Mouse (Mus musculus): Measurements from ENCODE around the gene Usp30. TPM values are rescaled to one million over a fixed set of nuclear protein-coding genes. Genes with fewer than 3 reads are reported as not detected.

Gene Usp30
- polyA plus RNA-seq, 1 experiment from 2014 or later = 5.0 TPM

DNA sequence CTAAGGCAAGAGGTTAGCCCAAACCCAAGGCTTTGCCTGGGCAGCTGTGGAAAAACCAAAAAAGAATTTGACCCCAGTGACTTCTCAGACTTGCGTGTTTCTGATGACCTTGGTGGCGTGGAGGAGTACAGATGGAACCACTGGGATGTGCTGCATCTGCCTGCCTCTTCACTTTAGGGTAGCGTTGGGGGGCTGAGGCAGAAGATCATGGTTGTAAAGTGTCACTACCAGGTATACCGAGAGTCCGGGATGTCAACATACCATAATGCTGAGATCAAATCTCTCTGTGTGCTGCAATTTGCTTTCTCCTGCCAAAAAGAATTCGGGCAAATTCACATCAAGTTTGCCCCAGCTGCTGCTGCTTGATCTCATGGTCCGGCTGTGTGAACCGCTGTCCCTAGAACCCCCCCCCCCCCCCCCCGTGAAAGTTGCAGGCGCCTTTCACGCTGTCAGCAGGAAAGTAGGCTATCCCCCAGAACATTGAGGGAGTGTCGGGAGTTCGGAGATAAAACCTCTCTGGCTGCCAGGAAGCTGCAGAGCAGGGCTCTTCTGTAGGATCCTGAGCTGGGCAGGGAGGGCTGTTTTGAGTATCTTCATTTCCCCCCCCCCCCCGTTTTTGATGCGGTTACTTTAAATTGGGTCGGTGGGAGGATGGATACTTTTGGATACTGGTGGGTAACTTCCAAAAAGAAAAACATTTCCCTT, 108.8 kb downstream of the Usp30 start:
- no peak overlapping the region for H3K9ac ChIP-seq
- H3K4me2 ChIP-seq = peak overlapping the region; percentile 86
- H3K27ac ChIP-seq = no peak overlapping the region
- no peak for ATAC-seq
- WGBS (ENCODE audit: insufficient replicate concordance) = 19% methylated on average over 16 of the region's 16 CpGs
- peaks cover 30% of the 10 kb centered on the region for H3K4me1 ChIP-seq
- H3K36me3 ChIP-seq = no peaks in the 10 kb centered on the region
- H3K4me3 ChIP-seq = peak overlapping the region; percentile 9; the same call in 1 of the 2 replicates
- H3K27me3 ChIP-seq (replicated peaks) = no peaks in the 10 kb centered on the region
- no peaks in the 10 kb centered on the region for H3K9me3 ChIP-seq (replicated peaks)

Other genes with a start within 250 kb of the Usp30 start
- 10.8 and 11.6 TPM in 2 replicates for gene Selplg, start 232.8 kb upstream of the Usp30 start, polyA plus RNA-seq (2016; fragmentation: Nextera tagmentation; extraction: Ambion mirVana)
- 78.7 and 78.8 TPM in 2 replicates for gene Coro1c, start 156.7 kb upstream of the Usp30 start, polyA plus RNA-seq (2016; fragmentation: Nextera tagmentation; extraction: Ambion mirVana)
- gene Ssh1, start 71.6 kb upstream of the Usp30 start, polyA plus RNA-seq (2016; fragmentation: Nextera tagmentation; extraction: Ambion mirVana) = 8.9 and 10.9 TPM in 2 replicates
- not detected in 2 replicates for gene Dao, start 61.8 kb upstream of the Usp30 start, polyA plus RNA-seq (2016; fragmentation: Nextera tagmentation; extraction: Ambion mirVana)
- gene Svop, start 26.1 kb downstream of the Usp30 start, polyA plus RNA-seq (2016; fragmentation: Nextera tagmentation; extraction: Ambion mirVana) = not detected in 2 replicates
- 8.2 and 8.8 TPM in 2 replicates for gene Alkbh2, start 62.8 kb downstream of the Usp30 start, polyA plus RNA-seq (2016; fragmentation: Nextera tagmentation; extraction: Ambion mirVana)
- 40.1 and 40.7 TPM in 2 replicates for gene Ung, start 64.9 kb downstream of the Usp30 start, polyA plus RNA-seq (2016; fragmentation: Nextera tagmentation; extraction: Ambion mirVana)
- 0.60 and 0.70 TPM in 2 replicates for gene Acacb, start 81.1 kb downstream of the Usp30 start, polyA plus RNA-seq (2016; fragmentation: Nextera tagmentation; extraction: Ambion mirVana)
- gene Foxn4, start 208.3 kb downstream of the Usp30 start, polyA plus RNA-seq (2016; fragmentation: Nextera tagmentation; extraction: Ambion mirVana) = not detected in 2 replicates
- 0.38 and 0.56 TPM in 2 replicates for gene Myo1h, start 223.7 kb downstream of the Usp30 start, polyA plus RNA-seq (2016; fragmentation: Nextera tagmentation; extraction: Ambion mirVana)